Mouse (Mus musculus): ENCODE measurements at regions not wholly inside any gene's neighbourhood (a gene's known extent, or its start where the extent isn't known, plus 50 kb on each side); places are given as distances from the start of the nearest gene placed in this dataset.

DNA sequence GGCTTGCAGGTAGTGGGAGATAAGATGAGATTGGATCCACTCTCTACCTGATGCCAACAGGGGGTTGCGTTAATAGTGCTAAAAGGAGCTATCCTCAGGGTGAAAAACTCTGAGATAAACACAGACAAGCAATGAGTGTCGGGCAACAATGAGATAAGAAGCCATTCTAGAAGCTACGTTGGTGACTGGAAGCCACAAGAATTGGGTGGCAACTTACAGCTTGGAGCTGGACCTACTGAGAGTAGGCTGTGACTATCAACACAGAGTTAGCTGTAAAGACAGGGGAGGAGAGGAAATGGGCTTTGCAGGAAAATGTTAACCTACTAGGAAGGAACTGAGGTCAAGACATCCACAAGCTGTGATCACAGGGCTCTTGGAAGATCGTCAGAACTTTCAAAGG, 388.9 kb upstream of the Hnrnpa3 start:
- DNase-seq = no peak
- intact Hi-C loops (cut with DNase I) = no loop called here

- intact Hi-C loops (cut with DNase I) = no loop called here
- no peak for DNase-seq
Measured at GRCm38 (mm10) chr2:75287900-75288299, 371.2 kb upstream of the Hnrnpa3 start.

GRCm38 (mm10) chr2:75291674-75292073, 367.4 kb upstream of the Hnrnpa3 start:
- DNase-seq = no peak

DNA sequence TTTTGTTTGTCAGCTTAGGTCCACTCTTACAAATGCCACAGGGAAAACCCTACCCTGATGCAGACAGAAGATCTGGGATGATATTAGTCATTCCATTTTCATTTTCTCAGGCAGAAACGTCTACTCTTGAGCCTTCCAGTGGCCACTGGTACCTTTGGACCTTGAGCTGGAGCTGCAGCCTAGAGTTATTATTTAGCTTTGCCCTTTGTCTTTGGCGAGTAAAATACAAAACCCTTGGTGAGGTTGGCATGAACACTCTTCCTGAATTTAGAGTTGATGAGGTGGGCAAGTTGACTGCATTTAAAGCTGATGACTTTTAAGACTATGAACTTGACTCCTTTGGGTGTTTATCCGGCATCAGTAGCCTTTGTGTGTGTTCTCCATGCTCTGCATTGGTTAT, 352.2 kb upstream of the Hnrnpa3 start:
- intact Hi-C loops (cut with DNase I) = no loop called here
- no peak for DNase-seq

More at GRCm38 (mm10) chr2:75291674-75292073, 367.4 kb upstream of the Hnrnpa3 start:
- intact Hi-C loops (cut with DNase I) = no loop called here

DNA sequence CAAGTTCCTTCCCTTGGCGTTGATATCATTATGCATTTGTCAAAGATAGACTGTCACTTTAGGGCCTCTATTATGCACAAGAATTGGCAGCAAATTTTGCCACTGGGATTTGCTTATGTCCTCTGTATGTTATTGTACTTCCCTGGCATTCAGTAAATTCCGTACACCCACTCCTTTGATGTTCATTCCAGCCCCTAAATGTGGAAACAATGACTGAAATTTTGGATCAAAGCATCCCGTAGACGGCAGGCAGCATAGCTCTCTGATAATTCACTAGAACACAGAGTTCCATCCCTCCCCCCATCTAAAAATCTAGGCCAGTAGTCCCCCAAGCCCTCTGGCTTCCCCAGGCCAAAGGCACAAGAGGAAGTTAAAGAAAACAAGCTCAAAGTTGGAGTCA, 347.9 kb upstream of the Hnrnpa3 start:
- intact Hi-C loops (cut with DNase I) = loop anchor here (5.0 kb wide), 2 partner anchors 174 to 276 kb away; no protein-coding TSS in a partner anchor
- no peak for DNase-seq

- DNase-seq = peak; percentile 56 to 74
- intact Hi-C loops (cut with DNase I) = loop anchor here (2.0 to 5.0 kb wide), 4 partner anchors 159 to 609 kb away; no protein-coding TSS in a partner anchor
Measured at GRCm38 (mm10) chr2:75312246-75312645, 346.8 kb upstream of the Hnrnpa3 start.

DNA sequence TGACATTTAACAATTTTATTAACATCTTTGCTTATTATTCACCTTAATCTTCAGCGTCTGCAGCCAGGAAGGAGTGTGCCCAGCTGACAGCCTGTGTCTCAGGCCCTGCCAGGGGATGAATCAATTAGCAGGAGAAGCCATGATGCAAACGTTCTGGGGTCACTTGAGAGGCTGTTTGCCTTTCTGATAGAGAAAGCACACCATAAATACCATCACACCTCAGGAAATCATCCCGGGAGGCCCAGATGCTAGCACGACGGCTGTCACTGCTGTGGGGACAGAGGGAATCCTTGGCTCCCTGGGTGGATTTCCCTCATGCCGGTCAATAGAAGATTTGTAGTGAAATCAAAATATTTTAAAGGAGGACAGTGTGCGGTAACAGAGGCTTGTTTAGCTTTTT, 343.7 kb upstream of the Hnrnpa3 start:
- DNase-seq = no peak
- intact Hi-C loops (cut with DNase I) = no loop called here

DNA sequence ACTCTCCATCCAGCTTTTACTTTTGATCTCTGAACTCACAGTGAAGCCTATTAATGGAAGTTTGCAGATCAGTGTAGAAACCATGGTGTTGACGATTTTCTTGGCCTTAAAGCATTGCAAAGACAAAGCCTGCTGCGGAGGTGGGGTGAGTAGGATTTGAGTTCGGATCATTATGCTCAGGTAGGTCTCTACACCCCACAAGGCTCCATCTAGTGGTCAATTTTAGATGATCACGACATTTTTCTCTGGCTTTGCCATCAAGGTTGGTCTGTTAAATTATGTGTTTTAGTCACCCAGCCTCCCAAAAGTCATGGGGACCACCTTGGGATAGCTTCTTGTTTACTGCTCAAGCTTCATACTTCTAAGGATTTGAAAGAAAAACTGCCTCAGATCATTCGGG, 340.9 kb upstream of the Hnrnpa3 start:
- DNase-seq = no peak
- intact Hi-C loops (cut with DNase I) = no loop called here

DNA sequence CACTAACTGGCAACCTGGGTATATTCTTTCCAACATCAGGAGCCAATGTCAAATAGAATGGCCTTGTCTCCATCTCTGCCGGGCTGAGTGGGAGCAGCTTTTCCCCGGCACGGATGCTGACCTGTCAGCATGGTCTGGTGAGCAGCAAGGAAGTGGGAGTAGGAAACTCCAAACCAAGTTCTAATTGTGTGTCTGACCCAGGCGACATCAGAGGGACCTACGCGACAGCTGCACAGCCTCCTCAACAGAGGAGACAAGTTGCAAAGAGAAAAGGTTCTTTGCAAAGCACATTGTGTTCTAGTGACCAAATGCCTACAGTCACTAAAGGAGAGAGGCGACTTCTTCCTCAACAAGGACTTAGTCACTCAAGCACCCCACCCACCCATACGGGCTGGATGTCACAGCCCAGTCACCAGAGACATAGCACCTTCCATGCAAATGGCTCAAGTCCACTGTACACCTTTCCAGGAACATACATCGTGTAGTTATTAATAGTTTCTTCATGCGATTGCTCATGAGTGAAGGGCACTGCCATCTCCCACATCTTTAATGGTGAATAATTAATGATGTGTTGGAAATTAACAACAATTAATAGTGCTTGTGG, 334.8 kb upstream of the Hnrnpa3 start:
- no peak for DNase-seq
- intact Hi-C loops (cut with DNase I) = no loop called here

DNA sequence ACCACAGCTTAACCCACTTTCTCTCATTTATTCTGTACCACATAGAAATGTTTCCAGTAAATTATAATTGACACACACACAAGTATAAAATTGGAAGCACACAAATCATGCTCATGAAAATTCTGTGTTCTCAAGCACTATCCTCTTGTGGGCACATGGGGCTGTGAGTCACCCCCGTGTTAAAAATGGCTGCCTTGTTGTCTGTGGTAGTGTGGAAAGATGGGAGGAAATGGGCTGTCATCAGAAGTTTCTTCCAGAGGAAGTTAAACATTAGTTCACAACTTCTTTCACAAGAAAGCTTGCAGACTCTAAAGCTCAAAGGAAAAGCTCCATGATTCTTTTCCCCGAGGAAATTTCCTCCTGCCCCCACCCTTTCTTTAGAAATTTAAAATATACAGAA, 329.5 kb upstream of the Hnrnpa3 start:
- no peak for DNase-seq
- intact Hi-C loops (cut with DNase I) = no loop called here

- no peak for DNase-seq
- intact Hi-C loops (cut with DNase I) = no loop called here
Measured at GRCm38 (mm10) chr2:75341310-75341709, 317.8 kb upstream of the Hnrnpa3 start.

GRCm38 (mm10) chr2:75341726-75342280, 317.3 kb upstream of the Hnrnpa3 start:
- DNase-seq = peak; percentile 9 to 16
- intact Hi-C loops (cut with DNase I) = no loop called here

DNA sequence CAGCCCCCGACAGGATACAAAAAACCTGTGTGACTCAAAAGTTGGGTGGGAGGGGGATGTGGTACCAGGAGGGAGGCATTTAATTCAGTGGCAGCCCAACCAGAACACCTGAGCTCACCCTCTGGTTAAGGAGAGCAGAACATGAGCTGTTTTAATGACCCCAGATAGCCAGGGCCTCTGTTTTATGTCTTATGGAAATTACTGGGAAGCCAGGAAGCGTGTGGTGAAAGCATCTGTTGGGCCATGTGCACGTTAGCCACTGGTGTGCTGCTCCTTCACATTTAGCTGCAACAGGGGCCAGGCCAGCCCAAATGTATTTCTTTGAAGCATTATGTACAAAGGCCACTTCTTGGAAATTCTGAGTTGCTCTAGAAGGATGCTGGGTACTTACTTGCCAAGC, 308.2 kb upstream of the Hnrnpa3 start:
- no peak for DNase-seq
- intact Hi-C loops (cut with DNase I) = no loop called here

GRCm38 (mm10) chr2:75351965-75352364, 307.1 kb upstream of the Hnrnpa3 start:
- intact Hi-C loops (cut with DNase I) = no loop called here
- no peak for DNase-seq

DNA sequence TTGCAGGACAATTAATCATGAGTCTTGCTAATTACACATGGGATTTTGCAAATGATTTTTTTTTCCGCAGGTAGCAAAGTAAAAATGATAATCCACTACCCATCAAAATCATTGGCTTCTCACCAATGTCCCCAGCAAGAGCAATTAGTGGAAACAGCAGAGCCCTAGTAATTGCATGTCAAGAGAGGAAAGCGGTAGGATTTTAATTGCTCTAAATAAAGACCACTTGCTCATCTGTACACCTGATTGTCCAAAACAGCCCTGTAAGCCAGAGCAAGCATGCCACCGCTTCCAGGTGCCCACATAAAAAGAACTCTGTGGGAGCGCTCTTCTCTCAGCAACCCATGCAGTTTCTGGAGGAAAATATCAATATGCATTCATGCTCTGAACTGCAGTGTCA, 306.5 kb upstream of the Hnrnpa3 start:
- intact Hi-C loops (cut with DNase I) = no loop called here
- no peak for DNase-seq

DNA sequence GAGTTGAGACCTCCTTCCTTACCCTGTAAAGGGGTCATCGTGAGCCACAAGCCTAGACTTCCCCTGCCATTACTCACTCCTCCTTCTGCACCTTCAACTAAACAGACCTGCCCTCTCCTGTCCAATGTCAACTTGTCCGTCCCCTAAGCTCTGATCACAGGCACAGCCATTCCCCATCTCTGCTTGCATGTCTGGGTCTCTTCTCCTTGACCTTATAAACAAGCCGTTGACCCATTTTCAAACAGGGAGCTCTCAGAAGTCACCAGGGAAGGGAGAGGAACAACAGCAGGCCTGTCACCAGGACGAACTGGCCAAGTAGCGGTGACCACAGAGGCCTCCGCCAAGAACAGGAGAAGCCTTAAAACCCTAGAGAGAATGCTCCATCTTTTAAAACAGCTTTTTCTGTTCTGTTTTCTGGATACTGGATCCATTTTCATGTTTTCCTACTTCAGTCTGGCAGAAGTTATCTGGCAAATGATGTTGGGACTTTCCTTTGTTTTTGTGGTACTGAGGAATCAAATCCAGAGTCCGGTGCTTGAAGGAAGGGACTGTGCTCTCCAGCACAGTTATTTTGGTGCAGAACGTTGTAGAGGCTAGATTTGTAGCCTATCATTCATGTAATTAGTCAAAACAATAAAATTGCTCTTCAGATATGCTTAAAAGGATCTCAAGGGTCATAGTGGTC, 302.2 kb upstream of the Hnrnpa3 start:
- intact Hi-C loops (cut with DNase I) = no loop called here

DNA sequence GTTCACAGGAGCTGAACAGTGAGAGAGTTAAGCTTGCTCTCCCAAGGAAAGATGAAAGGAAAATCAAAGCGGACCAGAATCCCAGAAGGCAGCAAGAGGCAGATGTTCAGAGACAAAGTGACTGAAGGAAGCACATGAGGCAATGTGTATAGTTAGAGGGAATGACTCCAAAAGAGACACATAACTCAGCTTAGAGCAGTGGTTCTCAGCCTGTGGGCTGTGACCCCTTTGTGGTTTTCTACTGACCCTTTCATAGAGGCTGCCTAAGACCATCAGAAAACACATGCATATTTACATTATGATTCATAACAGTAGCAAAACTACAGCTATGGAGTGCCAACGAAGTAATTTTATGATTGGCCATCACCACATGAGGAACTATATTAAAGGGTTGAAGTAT, 301.5 kb upstream of the Hnrnpa3 start:
- intact Hi-C loops (cut with DNase I) = no loop called here
- DNase-seq = no peak

More for the DNA sequence above, 302.2 kb upstream of the Hnrnpa3 start:
- peak; percentile 43 to 50 for DNase-seq

DNA sequence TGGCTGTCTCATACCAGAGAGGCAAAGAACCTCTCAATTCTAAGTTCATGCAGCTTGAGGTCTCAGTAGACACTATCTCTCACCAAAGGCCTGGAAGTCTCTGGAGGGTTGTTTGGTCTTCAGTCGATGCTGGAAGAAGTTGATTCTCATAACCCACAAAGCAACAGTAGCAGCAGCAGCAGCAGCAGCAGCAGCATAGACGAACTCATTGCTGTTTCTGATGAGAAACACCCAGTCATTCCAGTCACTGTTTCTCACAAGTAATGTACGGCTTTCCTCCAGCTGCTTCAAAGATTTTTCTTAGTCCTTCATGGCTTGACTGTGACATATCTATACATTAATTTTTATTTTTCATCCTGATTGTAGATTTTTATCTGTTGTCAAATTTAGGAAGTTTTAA, 298.1 kb upstream of the Hnrnpa3 start:
- no peak for DNase-seq
- intact Hi-C loops (cut with DNase I) = no loop called here

DNA sequence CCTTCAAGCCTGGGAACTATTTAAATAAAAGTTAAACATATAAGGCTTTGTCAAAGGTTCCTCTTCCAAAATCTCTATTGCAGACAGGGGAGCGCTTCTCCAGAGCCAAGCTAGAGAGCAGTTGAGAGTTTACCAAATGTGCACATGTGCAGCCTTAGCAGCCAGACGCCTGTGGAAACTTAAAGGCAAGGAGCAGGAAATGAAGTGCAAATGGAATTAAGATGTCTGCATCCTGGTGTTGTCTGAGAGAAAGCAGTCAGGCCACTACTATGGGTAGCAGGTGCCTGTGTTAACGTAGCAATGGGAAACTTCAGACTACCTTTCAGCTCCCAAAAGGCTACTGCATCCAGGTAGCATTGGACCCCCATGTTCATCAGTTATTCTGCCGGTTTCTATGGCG, 282.4 kb upstream of the Hnrnpa3 start:
- intact Hi-C loops (cut with DNase I) = no loop called here
- DNase-seq = no peak

DNA sequence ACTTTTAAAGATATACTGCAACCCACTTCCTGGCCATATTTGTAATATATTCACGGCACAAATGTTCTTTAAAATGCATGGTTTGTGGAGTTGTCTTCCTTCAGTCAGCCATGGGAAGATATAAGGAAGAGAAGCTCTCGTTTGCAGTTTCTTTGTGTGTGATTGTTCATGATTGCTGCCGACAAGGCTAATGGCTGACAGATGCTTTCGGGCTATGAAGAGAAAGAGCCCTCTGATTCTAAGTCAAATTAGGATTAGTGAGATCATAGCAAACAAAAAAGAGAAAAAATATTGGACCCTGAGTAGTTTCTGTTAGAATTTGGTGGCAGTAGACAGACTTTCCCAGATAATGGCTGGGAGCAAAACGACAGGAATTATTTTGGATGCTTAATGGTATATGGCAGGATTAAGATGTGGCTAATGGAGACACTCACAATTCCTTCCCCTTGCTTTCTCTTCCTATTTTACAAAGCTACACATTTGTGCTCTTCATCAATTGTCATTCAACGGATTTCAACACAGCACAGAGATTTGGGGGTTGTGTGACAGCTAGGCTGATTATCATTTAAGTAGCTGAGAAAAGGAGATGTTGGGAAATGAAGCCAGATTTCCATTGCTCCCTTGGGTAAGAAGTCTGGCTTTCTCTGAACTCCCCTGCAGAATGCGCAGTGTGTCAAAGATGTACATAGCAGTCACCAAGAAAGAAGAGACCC, 273.4 kb upstream of the Hnrnpa3 start:
- intact Hi-C loops (cut with DNase I) = no loop called here

DNA sequence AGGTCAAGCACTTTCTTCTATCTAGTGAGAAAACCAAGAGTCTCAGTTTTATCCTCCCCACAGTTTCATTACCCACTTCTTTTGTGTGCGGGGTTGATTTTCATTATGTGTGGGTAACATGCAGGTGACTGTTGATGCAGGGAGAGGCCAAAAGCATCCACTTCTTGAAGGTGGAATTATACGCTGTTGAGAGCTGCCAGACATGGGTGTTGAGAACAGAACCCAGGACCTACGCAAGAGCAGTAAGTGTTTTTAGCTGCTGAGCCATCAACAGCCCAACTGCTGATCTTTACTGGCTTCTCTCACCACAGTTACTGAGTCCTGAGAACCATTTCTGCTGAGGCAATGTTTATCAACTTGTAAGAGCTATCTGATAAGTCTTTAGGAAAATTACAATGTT, 272.4 kb upstream of the Hnrnpa3 start:
- DNase-seq = no peak
- intact Hi-C loops (cut with DNase I) = no loop called here

More for the DNA sequence above, 273.4 kb upstream of the Hnrnpa3 start:
- no peak for DNase-seq

Data from heart, postnatal 14 days (tissue).